Mouse (Mus musculus) intestine, embryonic 14.5 days (tissue): ENCODE measurements around the gene Slc27a2. TPM values are rescaled to one million over a fixed set of nuclear protein-coding genes. Genes with fewer than 3 reads are reported as not detected.
"Not testable (repeated sequence)": the region's sequence is repeated elsewhere in the genome, so short reads cannot be mapped to it uniquely, and the experiment has no call there.

Experiments
- ATAC-seq: fragments of 200-750 bp; cut with Nextera tagmentation; replicated peaks from 2 replicates; pipeline ENCODE4 v1.8.0; 2017; ENCODE audit warnings: low read depth, moderate number of reproducible peaks, moderate TSS enrichment, moderate library complexity; ENCODE audit not compliant: low FRiP score, low TSS enrichment
- DNase-seq: peaks from one replicate; pipeline ENCODE4 v3.0.0-alpha.2; 2018; ENCODE audit warnings: low spot score
- H3K27ac ChIP-seq: fragments of 300-500 bp; sonication (generic); 2 replicates; pipeline ENCODE4 v1.5.1; 2014; ENCODE audit warnings: low read depth, mild to moderate bottlenecking, control low read depth
- H3K27me3 ChIP-seq: fragments of 300-500 bp; sonication (generic); replicated peaks from 2 replicates; pipeline ENCODE4 v1.6.1; 2014; ENCODE audit warnings: low read length, control low read depth; ENCODE audit not compliant: control insufficient read depth, insufficient read depth
- H3K36me3 ChIP-seq: fragments of 300-500 bp; sonication (generic); 2 replicates; pipeline ENCODE4 v1.6.1; 2014; ENCODE audit warnings: low read length, control low read depth; ENCODE audit not compliant: control insufficient read depth, insufficient read depth
- H3K4me1 ChIP-seq: fragments of 300-500 bp; sonication (generic); replicated peaks from 2 replicates; pipeline ENCODE4 v1.6.1; 2014; ENCODE audit warnings: low read length, control low read depth, mixed read lengths; ENCODE audit not compliant: control insufficient read depth, insufficient read depth
- H3K4me2 ChIP-seq: fragments of 300-500 bp; sonication (generic); 2 replicates; pipeline ENCODE4 v1.6.1; 2014; ENCODE audit warnings: low read length
- H3K4me3 ChIP-seq: fragments of 300-500 bp; sonication (generic); 2 replicates; pipeline ENCODE4 v1.5.1; 2014; ENCODE audit warnings: low read depth, low read length, control low read depth, mixed read lengths
- H3K9ac ChIP-seq: fragments of 300-500 bp; sonication (generic); 2 replicates; pipeline ENCODE4 v1.6.1; 2014; ENCODE audit warnings: mild to moderate bottlenecking, low read length
- H3K9me3 ChIP-seq: fragments of 300-500 bp; sonication (generic); 2 replicates; pipeline ENCODE4 v1.6.1; 2016; ENCODE audit warnings: low read length, control low read depth; ENCODE audit not compliant: control insufficient read depth
- WGBS: fragments of 180-500 bp; shearing (Covaris S2); extraction: QIAGEN DNeasy Blood & Tissue Kit; methylation state at CpG from one replicate; pipeline ENCODE4 v1.1.7; 2014; 5-methylcytosine and 5-hydroxymethylcytosine counted together
- polyA plus RNA-seq: library from polyadenylated mRNA; unstranded; fragments of >200 nt; fragmentation: Nextera tagmentation; extraction: Ambion mirVana; gene quantifications from 2 replicates; pipeline ENCODE4 v1.2.1, GENCODE M21; 2014

Gene Slc27a2
- polyA plus RNA-seq, 1 experiment from 2014 or later, result 1.4 TPM

DNA sequence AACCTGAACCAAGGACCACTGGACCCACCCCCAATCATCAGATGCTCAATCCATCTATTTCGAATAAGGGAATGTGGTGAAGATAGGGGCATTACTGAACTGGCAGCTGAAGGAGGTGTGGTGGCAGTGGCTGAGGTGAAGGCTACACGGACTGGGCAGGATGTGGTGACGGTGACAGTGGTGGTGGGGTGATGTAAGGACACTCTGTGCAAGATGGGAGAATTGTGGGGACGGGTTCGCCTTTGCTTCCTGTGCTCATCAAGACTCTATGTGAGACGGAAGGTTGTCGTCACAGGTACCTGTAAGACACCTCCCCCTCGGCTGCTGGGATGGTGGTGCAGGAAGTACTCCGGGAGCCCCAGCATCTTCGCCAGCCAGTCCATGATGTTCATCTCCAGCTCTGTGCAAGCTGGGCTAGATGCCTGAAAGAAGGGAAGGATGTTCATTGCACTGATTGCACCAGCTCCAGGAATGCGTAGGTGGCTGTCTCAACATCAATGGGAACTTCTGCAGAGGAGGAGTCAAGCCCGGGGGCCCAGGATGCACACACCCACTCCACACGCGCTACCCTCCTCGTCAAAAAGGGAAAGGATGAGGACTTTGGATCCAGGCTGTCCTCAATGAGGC lies 54.0 kb downstream of the Slc27a2 start:
- ATAC-seq (no peak), DNase-seq (no peak)
- no peak overlapping the region for H3K27ac ChIP-seq
- no peaks in the 10 kb centered on the region for H3K36me3 ChIP-seq
- H3K4me3 ChIP-seq, result no peak overlapping the region
- H3K9me3 ChIP-seq, result no peaks in the 10 kb centered on the region
- no peak overlapping the region for H3K9ac ChIP-seq
- H3K27me3 ChIP-seq, result no peaks in the 10 kb centered on the region
- no peaks in the 10 kb centered on the region for H3K4me1 ChIP-seq
- WGBS, result 82% methylated on average over 15 of the region's 15 CpGs
- H3K4me2 ChIP-seq, result no peak overlapping the region

DNA sequence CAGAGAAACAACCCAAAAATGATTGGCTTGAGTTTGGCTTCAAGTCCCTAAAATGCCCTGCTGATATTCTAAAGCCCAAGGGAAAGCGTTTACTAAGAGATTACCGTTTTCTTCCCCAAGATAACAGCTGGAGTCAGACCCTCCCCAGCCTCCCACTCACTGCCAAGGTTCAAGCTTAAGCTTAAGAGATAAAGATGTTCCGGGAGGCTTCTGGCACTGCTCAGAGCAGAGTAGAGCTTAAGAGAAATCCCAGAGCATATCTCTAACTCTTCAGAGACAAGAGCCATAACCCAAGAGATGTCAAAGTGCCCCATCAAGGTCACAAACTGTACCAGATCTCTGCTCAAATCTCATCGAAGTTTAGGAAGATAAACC lies 54.5 kb downstream of the Slc27a2 start:
- H3K27ac ChIP-seq, result no peak overlapping the region
- DNase-seq (no peak), ATAC-seq (no peak)
- H3K9me3 ChIP-seq, result no peaks in the 10 kb centered on the region
- H3K4me1 ChIP-seq, result no peaks in the 10 kb centered on the region
- H3K36me3 ChIP-seq, result no peaks in the 10 kb centered on the region
- no peak overlapping the region for H3K9ac ChIP-seq
- H3K4me3 ChIP-seq, result no peak overlapping the region
- WGBS, result 48% methylated on average over 4 of the region's 4 CpGs
- no peak overlapping the region for H3K4me2 ChIP-seq
- H3K27me3 ChIP-seq, result no peaks in the 10 kb centered on the region

DNA sequence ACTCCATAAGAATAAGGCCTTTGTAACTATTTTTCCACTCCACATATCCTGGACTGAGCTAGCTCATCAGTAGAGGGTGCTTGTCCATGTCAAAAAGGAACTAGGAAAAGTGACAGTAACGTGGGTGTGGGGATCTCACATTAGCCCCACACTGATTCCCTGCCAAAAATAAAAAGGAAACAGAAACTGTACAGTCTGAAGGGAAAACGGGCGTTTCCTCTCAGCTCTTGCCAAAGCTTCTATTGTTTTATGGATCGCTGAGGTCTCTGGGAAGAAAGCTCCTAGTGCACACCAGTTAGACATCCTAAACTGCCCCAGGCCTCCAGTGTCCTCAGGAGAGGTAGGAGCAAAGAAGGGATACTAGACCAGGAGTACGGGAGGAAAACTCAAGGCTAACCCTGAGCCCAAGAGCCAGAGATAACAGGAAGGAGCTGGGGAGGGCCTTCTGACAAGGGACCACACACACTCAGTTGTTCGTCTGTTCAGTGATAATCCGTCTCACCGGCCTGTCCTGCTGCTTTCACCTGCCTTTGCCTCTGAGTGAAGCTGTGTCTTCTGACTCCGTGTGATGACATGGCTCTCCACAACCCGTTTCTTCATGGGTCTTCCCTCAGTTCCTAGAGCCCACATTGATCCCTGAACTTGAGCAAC lies 55.5 kb downstream of the Slc27a2 start:
- Histone ChIP-seq H3K9me3 (no peaks in the 10 kb centered on the region), H3K4me1 (no peaks in the 10 kb centered on the region), H3K9ac (no peak overlapping the region), H3K27ac (no peak overlapping the region), H3K4me2 (no peak overlapping the region), H3K36me3 (no peaks in the 10 kb centered on the region), H3K4me3 (no peak overlapping the region), H3K27me3 (no peaks in the 10 kb centered on the region)
- WGBS, result 57% methylated on average over 10 of the region's 10 CpGs
- no peak for ATAC-seq
- DNase-seq, result no peak

DNA sequence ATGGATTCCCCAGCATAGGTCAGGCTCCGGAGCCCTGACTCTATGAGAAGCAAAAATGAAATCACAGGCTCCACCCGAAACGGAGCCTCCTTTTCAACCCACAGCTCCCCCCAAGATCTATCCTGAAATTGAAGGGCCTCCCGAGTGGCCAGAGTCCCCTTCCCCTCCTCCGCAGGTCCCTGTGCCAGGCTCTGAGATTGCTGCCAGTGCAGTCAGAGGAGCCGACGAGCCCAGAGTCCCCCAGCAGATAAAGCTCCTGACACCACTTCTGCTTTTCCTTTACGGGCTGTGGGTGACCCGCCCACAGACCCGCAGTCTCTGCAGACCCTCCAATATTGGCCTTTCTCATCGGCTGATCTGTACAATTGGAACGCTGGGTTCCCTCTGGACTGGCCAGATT lies 57.4 kb downstream of the Slc27a2 start:
- WGBS, result 72% methylated on average over 12 of the region's 12 CpGs
- not testable (repeated sequence) for H3K9me3 ChIP-seq, H3K27ac ChIP-seq, H3K4me1 ChIP-seq, H3K9ac ChIP-seq, H3K4me3 ChIP-seq, H3K4me2 ChIP-seq, DNase-seq, ATAC-seq, H3K27me3 ChIP-seq, H3K36me3 ChIP-seq

DNA sequence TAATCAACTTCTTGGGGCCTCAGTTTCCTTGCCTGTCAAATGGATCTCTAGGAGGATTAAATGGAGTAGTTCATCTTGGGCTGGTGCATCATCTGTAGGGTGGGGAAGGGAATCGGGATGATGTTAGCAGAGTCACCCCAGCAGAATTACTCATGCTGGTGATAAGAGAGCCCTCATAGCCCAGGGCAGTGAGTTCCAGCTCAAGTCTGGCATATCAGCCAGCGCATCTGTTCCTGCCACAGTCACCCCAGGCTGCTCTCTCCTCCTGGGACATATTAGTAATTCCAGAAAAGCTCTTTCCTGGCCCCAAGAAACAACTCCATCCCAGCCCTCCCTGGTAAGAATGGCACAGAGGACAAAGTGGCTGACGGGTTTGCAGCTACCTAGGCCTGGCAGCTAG lies 63.1 kb downstream of the Slc27a2 start:
- no peak overlapping the region for H3K4me2 ChIP-seq
- DNase-seq (no peak), ATAC-seq (no peak)
- H3K36me3 ChIP-seq, result no peaks in the 10 kb centered on the region
- no peaks in the 10 kb centered on the region for H3K27me3 ChIP-seq
- no peaks in the 10 kb centered on the region for H3K9me3 ChIP-seq
- no peak overlapping the region for H3K27ac ChIP-seq
- WGBS, result 96% methylated on average over 3 of the region's 3 CpGs
- no peaks in the 10 kb centered on the region for H3K4me1 ChIP-seq
- H3K4me3 ChIP-seq, result no peak overlapping the region
- H3K9ac ChIP-seq, result no peak overlapping the region

DNA sequence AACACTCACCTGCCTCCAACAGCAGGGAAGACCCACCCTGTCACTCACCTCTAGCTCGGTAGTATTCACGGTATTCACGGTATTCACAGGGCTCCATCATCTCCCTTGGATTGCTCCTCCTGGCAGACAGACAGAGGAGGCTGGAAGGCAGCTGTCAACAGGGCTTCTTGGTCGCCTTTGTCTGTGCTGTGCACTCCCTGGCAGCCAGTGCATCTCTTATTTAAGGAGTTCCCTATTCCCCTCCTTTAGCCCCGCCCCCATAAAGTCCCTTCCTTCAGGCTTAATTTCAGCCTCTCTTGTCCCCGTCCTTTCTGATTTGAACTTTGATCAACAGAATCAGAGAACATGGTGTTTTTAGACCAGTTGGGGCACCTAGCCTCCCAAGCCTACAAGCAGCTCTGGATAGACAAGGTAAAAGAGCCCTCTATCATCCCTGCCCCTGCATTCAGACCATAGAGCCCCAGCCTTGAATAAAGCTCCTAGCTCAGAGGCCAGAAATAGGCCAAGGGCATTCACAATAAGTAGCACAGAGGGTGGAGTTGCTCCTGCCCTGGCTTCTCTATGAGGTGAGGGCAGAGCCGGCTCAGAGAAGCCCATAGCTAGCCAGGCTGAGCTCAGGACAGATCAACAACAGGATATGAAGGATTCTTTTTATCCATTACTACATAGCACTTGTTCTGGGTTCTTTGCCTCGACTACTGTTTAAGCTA lies 66.4 kb downstream of the Slc27a2 start:
- H3K4me2 ChIP-seq, result no peak overlapping the region
- no peak for ATAC-seq
- H3K36me3 ChIP-seq, result no peaks in the 10 kb centered on the region

DNA sequence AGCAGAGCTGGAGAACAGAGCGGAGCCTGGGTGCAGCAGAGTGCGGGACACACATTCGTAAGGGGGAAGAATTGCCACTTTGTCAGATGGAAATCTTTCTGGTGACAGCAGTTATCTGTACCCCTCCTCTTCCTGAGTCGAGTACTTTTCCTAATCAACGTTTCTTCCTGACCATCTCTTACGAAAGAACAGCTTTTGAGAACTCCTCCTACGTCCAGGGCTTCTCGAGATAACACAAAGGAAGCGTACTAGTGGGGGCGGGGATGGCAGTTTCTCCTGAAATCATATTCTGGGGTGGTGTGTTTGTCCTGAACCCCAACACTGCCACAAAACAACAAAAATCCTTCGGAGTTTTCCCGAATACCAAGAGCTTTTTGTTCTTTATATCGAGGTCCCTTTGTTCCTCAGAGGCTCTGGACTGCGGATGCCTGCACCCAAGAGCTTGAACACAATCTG lies 67.1 kb downstream of the Slc27a2 start, which contains the start of gene Hdc:
Gene Hdc, minus strand, starts transcription at position 51 of the 456 bp plus-strand sequence.
- ATAC-seq (no peak), DNase-seq (no peak)
- H3K9me3 ChIP-seq, result no peaks in the 10 kb centered on the region
- H3K9ac ChIP-seq, result no peak within 1 kb of the TSS
- WGBS, result 69% methylated on average over 14 of the region's 14 CpGs
- no peak within 1 kb of the TSS for H3K4me2 ChIP-seq
- H3K4me3 ChIP-seq, result no peak within 1 kb of the TSS
- H3K27me3 ChIP-seq, result no peaks in the 10 kb centered on the region
- H3K4me1 ChIP-seq, result no peaks in the 10 kb centered on the region
- no peaks in the 10 kb centered on the region for H3K36me3 ChIP-seq
- no peak within 1 kb of the TSS for H3K27ac ChIP-seq

More for the DNA sequence above, 66.4 kb downstream of the Slc27a2 start:
- no peak for DNase-seq
- H3K4me1 ChIP-seq, result no peaks in the 10 kb centered on the region
- H3K27ac ChIP-seq, result no peak overlapping the region
- H3K27me3 ChIP-seq, result no peaks in the 10 kb centered on the region
- no peak overlapping the region for H3K4me3 ChIP-seq
- H3K9me3 ChIP-seq, result no peaks in the 10 kb centered on the region
- no peak overlapping the region for H3K9ac ChIP-seq
- WGBS, result 29% methylated on average over 8 of the region's 8 CpGs

DNA sequence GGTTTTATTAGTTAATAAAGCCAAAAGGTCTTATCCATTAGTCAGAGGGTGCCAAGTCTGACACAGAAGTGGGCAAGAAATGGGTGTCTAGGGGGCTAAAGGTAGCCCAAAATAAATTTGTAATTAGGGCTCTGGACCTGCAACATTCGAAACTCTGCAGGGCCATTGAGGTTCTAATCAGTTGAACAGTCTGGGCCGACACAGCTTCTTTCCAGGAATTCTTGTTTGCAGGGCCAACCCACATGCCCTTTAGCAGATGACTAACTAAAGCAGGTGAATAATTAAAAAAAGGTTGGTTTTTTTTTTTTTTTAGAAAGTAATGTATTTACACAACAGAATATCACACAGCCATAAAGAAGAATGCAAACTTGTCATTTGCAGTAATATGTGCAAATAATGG lies 70.2 kb downstream of the Slc27a2 start:
- Histone ChIP-seq H3K9ac (no peak overlapping the region), H3K4me3 (no peak overlapping the region), H3K4me2 (no peak overlapping the region), H3K36me3 (no peaks in the 10 kb centered on the region), H3K27me3 (no peaks in the 10 kb centered on the region), H3K4me1 (no peaks in the 10 kb centered on the region), H3K9me3 (no peaks in the 10 kb centered on the region), H3K27ac (no peak overlapping the region)
- DNase-seq, result no peak
- no peak for ATAC-seq
- WGBS, result 80% methylated on average over 2 of the region's 2 CpGs
